Mouse (Mus musculus) skeletal muscle tissue, adult 2 months (tissue): ENCODE data around the gene March4.

Experiments
- DNase-seq: peaks from one replicate; pipeline ENCODE4 v3.0.0-alpha.2; 2012; ENCODE audit warnings: low read depth, low spot score

Gene March4

DNA sequence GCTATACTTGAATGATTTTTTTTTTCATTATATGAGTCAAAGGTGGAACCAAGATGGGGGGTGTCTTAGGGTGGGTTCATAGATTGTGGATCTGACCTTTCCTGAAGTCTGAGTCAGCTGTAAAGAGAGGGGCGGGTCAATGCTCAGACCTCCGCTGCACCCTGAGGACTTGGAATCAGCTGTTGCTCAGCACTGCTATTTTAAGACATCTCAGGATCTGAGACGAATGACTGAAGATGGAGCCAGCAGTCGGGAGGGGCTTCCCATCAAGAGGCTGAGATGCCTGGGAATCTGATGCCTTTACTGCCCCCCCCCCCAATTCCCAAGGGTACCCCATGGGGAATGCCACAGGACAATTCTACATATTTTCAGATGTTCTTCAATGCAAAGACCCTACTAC is 85.9 kb downstream of the March4 start:
- DNase-seq = peak; percentile 40

DNA sequence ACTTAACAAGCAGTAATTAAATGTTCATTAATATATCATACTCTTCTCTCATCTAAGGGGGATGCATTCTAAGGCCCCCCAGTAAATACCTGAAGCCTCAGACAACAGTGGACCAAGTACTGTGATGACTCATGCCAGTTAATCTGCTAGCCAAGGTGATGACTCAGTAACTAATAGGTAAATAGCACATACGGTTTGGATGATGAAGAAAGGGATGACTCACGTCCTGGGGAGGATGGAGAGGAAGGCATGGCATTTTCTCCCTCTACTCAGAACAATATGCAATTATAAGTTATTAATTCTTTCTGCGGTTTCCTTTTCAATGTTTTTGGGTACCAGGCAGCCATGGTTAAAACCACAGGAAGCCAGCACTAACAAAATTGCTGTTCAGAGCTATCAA is 87.0 kb downstream of the March4 start:
- no peak for DNase-seq

DNA sequence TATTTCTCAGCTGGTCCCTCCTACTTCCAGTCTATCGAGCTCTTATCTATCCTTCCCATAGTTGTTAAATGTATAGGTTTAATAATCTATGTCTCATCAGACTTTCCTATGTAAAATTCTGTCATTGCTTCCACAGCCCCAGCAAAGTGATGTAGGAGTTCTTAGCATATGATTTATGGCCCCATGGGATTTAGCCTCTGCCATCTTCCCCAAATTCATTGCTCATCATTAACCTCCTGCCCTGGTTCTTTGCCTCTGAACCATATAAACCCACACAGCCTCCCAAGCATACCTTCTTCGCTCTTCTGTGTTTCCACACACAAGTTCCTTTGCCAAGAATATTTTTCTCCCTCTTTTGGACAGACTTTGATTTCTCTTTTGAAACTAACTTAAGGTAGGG is 94.0 kb downstream of the March4 start:
- no peak for DNase-seq

GRCm38 (mm10) chr1:72439146-72439545 is 97.6 kb downstream of the March4 start:
- DNase-seq = peak; percentile 38

DNA sequence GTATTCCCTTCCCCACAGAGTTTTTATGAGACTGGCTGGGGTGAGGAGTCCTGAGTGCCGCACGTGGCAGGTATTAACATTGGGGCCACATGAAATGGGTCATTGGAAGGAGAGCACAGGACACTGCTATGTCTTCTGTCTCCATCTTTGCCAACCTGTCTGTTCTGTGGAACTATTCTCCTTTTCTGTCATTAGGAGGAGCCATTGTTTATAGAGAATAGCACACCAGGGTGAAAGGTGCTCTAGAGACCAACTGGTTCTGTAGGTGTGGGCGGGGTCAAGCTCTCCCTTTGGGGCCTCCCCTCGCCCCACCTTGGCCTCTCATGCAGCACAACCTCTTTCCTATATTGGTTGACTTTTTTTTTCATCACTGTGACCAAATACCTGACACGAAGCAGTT is 99.8 kb downstream of the March4 start:
- no peak for DNase-seq

DNA sequence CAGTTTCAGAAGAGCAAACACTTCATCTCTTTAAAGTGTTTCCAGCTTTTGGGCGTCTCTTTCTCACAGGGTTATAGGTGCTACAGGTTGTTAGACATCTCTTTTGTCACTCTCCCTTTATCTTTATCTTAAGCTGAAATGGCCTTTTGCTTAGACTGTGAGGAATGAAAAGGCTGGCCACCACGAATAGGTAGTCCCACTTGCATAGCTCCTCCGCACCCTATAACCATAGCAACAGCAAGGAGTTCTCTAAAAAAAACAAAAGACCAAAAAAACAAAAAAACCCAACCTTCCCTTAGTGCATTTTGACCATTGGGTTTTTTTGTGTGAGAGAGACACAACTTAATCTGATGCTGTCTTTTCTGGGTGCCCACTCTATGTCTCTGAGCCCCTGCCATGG is 102.2 kb downstream of the March4 start:
- DNase-seq = no peak

DNA sequence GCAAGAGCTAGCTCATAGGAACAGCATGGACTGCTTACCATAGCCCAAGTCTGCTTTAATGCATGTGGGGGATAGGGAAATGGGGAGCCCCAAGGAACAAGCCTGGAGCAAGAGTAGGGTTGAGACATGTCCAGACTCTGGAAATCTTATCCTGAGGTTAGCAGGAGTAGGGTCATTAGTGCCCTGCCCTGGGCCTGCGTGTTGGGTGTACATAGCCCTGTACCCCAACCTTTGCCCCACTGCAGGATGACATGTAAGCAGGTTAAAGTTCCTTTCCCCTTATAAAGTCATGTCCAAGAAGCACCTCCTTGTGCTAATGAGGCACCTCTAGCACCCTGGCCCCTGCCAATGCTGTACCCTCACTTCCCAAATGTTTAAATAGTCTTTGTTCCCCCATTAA is 104.2 kb downstream of the March4 start:
- DNase-seq = no peak

DNA sequence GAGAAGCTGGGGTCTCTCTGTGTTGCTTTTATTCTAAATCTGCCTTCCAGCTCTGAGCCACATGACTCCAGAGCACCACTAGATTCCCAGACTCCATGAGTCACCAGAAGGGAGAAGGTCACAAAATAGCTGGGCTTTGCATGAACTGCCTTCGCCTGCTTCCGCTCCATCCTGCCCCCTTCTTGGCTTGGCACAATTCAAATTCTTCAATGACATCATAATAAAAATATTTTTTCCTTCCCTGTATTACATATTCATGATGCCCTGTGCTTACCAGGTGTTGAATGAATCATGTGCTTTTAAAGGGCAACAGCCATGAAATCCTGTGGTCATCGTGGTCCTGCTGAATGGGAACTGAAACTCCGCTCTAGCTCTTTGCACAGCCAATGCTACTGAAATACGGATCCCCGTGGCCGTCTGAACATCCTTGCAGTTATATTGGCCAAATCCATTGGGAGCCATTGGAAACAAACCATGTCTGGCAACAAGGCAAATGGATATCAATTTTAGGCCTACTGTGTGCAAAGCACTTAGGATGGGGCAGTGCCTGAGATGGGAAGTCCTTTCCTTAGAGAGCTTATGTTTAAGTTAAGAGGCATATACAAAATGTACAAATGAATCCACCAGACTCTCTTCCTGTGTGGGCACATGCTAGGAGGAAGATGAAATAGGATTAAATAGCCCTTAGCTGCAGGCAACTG is 107.5 kb downstream of the March4 start:
- DNase-seq = no peak

DNA sequence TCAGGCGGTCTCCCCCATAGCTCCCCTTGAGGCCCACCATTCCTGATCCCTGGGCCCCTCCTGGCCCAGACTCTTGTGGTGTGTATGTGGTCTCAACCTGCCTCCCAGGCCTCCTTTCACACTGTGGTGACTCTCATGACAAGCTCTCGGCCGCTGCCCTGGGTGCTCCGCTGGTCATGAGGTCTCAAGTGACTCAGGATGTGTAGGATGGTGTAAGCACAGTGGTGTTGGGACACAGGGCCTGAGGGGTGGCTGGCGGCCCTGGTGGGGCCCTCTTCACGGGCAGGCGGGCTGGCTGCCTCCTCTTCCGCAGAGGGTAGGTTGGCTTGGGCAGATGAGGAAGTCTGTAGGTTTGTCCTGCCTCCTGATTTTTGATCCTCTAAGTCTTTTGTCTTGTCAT is 108.2 kb downstream of the March4 start:
- no peak for DNase-seq

DNA sequence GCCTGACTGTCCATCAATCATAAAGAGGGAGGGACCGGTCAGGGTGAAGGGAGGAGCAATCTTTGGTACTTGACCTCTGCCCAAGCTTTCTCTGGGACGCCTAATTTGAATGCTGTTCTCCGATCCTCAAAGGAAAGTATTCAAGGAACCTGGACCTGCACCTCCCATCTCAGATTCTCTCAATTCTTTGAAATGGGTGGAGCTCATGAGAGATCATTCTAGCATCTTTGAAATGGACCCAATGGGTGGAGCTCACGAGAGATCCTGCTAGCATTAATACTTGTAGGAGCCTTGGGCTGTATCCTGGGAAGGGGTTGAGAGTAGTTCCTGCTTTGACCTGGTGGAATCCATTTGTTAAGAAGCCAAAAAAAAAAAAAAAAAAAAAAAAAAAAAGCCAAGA is 110.3 kb downstream of the March4 start:
- no peak for DNase-seq

DNA sequence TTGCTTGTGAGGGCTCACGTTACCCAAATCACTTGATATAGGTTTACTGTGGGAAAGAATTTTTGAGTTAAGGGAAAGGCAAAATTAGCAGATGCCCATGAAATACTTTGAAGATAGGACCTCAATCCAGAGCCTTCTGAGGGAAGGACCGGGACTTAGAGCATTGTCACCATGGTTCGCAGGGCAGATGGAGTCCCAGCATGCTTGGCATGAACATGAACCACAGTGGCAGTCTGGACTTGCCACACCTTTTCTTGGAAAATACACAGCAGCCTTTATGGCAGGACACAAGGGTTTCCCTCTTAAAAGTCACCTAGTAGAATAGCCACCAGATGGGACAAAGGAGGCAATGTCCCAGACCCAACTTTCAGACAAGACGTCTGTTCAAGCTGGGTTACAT is 114.6 kb downstream of the March4 start:
- no peak for DNase-seq

DNA sequence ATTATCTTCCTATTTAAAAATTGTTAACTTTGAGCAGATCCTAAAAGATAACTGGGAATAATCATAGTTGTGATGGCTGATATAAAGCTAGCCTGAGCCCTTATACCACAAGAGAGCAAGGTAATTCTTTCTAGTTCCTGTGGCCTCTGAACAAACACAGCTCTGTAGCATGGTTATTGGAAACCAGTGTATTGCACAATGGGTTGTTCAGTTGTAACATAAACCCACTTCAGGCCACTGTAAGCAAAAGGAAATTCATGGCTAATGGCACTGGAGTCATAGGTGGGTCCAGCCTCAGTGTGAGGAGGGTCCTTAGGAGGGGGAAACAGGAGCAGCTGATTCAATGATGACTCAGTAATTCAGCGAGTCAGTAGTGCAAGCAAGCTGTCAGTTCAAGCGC is 116.5 kb downstream of the March4 start:
- DNase-seq = no peak

GRCm38 (mm10) chr1:72418744-72419655 is 117.7 kb downstream of the March4 start:
- DNase-seq = no peak

- DNase-seq = no peak
These were observed 122.0 kb downstream of the March4 start for GRCm38 (mm10) chr1:72414561-72415253.

GRCm38 (mm10) chr1:72414133-72414532 is 122.6 kb downstream of the March4 start:
- no peak for DNase-seq

DNA sequence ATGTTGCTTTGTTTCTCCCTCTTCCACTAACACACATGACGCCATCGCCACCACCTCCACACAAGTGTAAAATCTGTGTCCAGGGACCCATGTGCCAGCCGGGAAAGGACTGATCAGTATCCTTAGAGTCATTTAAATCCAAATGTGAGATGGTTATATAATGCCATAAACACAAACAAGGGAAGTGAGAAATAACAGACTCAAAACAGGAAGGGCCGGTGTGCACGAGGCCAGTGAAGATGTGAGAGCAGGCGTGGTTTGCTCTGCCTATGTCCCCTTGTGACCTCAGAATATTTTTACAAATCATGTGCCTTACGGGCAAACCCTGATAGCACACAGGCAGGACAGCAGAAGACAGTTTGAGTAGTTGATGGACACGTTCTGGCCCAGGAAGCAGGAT is 123.5 kb downstream of the March4 start:
- no peak for DNase-seq

GRCm38 (mm10) chr1:72411108-72411507 is 125.6 kb downstream of the March4 start:
- DNase-seq = no peak

- no peak for DNase-seq
These were observed 126.8 kb downstream of the March4 start for GRCm38 (mm10) chr1:72409936-72410335.

DNA sequence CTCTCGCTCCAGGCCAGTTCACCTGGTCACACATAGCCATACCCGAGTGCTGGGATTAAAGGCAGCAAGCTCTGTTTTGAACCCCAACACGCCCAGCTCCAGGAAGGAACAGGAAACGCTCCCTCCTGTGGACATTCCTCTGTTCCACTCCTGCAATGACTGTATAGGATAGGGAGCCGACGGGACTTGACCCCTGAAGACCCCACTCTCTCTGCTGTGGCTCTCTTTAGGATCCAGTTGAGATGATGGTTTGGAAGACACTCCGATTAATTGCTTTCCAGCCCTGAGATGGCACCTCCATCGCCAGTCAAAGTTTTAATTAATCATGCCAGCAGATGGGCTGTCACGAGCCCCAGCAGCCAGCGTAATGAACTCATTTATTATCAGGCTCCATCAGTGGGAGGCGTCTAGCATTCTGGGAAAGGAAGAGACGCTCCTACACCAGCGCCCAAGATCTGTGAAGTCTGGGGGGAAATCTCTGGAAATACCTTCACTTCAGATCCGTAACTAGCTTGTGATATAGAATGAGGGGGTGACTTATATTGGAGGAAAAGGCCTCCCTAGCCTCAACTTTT is 130.1 kb downstream of the March4 start:
- no peak for DNase-seq

DNA sequence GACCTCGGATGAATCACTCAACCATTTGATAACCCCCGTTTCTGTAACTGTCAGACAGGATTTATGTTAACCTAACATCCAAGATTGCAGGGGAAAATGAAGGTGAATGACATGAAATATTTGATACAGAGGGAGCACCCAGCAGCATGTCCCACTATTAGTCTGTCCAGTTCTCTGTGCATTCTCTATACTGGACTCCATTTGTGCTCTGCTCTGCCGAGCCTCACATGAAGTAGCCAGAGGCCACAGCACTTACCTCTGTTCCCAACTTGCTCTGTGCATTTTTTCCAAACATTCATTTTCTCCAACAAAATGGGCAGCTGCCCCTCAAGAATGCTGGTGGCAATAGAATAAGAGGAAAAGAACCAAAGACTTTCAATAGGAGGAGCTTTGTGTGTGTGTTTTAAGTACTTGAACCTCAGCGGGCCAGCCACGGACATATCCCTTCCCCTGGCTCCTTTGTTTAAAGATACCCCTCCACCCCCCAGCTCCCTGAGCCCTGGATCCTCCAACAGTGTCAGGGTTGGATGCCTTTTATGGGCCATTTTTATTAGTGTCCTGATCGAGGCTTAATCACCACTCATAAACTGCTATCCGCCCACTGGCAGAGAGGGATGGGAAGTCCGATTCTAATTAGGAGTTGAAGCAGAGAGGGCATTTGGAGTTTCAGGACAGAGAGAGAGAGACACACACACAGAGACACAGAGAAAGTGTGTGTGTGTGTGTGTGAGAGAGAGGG is 135.2 kb downstream of the March4 start:
- no peak for DNase-seq

DNA sequence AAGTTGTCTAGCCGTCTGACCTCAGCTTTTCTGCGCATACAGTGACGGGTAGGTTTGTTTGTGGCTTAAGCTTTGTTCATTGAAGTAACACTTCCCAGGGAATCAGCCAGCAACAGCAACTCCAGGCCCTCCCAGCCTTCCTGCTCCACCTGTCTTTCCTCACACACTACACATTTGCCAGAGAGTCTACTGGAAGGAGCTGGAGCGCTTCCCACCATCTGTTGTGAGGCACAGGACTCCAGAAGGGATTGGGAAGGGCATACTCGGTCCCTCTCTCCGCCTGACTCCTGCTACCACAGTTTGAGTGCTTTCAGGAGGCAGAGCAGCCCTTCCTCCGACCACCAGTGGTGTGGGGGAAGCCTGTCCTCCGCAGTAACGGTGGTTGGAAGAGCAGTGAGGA is 136.1 kb downstream of the March4 start:
- DNase-seq = no peak
